Mouse (Mus musculus): Measurements from ENCODE around the gene Robo1. TPM values are rescaled to one million over a fixed set of nuclear protein-coding genes. Genes with fewer than 3 reads are reported as not detected.

The Robo1 gene
- polyA plus RNA-seq, 1 experiment from 2014 or later: 58.1 TPM

- Histone ChIP-seq H3K27ac (ENCODE audit: low read length) (no peak overlapping the region), H3K36me3 (ENCODE audit: control insufficient read depth, insufficient read depth) (peaks cover 4% of the 10 kb centered on the region; the same call in 1 of the 2 replicates), H3K27me3 (replicated peaks; ENCODE audit: control insufficient read depth, insufficient read depth, low read length) (no peaks in the 10 kb centered on the region), H3K4me1 (replicated peaks; ENCODE audit: control insufficient read depth, insufficient read depth, low read length) (peaks cover 3% of the 10 kb centered on the region; the same call in 1 of the 2 replicates), H3K9ac (replicated peaks; ENCODE audit: low read depth, low read length) (no peak overlapping the region), H3K9me3 (ENCODE audit: control insufficient read depth, low read length) (no peaks in the 10 kb centered on the region), H3K4me3 (replicated peaks; ENCODE audit: low read length) (no peak overlapping the region), H3K4me2 (ENCODE audit: low read length) (no peak overlapping the region)
- WGBS: 75% methylated on average over 7 of the region's 7 CpGs
- no peak for ATAC-seq
These were observed 703.2 kb downstream of the Robo1 start for GRCm38 (mm10) chr16:73011313-73011712.

GRCm38 (mm10) chr16:73012926-73013325, 704.8 kb downstream of the Robo1 start:
- peaks cover 3% of the 10 kb centered on the region; the same call in 1 of the 2 replicates for H3K4me1 ChIP-seq (replicated peaks; ENCODE audit: control insufficient read depth, insufficient read depth, low read length)
- WGBS: 96% methylated on average over 11 of the region's 11 CpGs

GRCm38 (mm10) chr16:73014544-73014943, 706.4 kb downstream of the Robo1 start:
- no peak overlapping the region for H3K4me3 ChIP-seq (replicated peaks; ENCODE audit: low read length)
- H3K9ac ChIP-seq (replicated peaks; ENCODE audit: low read depth, low read length): no peak overlapping the region
- WGBS: 82% methylated on average over 8 of the region's 8 CpGs
- H3K27ac ChIP-seq (ENCODE audit: low read length): no peak overlapping the region
- H3K4me2 ChIP-seq (ENCODE audit: low read length): no peak overlapping the region
- H3K9me3 ChIP-seq (ENCODE audit: control insufficient read depth, low read length): no peaks in the 10 kb centered on the region
- peaks cover 3% of the 10 kb centered on the region; the same call in 1 of the 2 replicates for H3K4me1 ChIP-seq (replicated peaks; ENCODE audit: control insufficient read depth, insufficient read depth, low read length)
- H3K36me3 ChIP-seq (ENCODE audit: control insufficient read depth, insufficient read depth): peaks cover 4% of the 10 kb centered on the region; the same call in 1 of the 2 replicates
- no peak for ATAC-seq
- H3K27me3 ChIP-seq (replicated peaks; ENCODE audit: control insufficient read depth, insufficient read depth, low read length): no peaks in the 10 kb centered on the region

More at GRCm38 (mm10) chr16:73012926-73013325, 704.8 kb downstream of the Robo1 start:
- Histone ChIP-seq H3K4me3 (replicated peaks; ENCODE audit: low read length) (no peak overlapping the region), H3K9me3 (ENCODE audit: control insufficient read depth, low read length) (no peaks in the 10 kb centered on the region), H3K9ac (replicated peaks; ENCODE audit: low read depth, low read length) (no peak overlapping the region), H3K27me3 (replicated peaks; ENCODE audit: control insufficient read depth, insufficient read depth, low read length) (no peaks in the 10 kb centered on the region), H3K27ac (ENCODE audit: low read length) (no peak overlapping the region), H3K36me3 (ENCODE audit: control insufficient read depth, insufficient read depth) (peaks cover 4% of the 10 kb centered on the region; the same call in 1 of the 2 replicates), H3K4me2 (ENCODE audit: low read length) (no peak overlapping the region)
- no peak for ATAC-seq

- H3K9me3 ChIP-seq (ENCODE audit: control insufficient read depth, low read length): no peaks in the 10 kb centered on the region
- H3K4me2 ChIP-seq (ENCODE audit: low read length): no peak overlapping the region
- peaks cover 4% of the 10 kb centered on the region; the same call in 1 of the 2 replicates for H3K36me3 ChIP-seq (ENCODE audit: control insufficient read depth, insufficient read depth)
- no peaks in the 10 kb centered on the region for H3K27me3 ChIP-seq (replicated peaks; ENCODE audit: control insufficient read depth, insufficient read depth, low read length)
- H3K4me1 ChIP-seq (replicated peaks; ENCODE audit: control insufficient read depth, insufficient read depth, low read length): peaks cover 3% of the 10 kb centered on the region; the same call in 1 of the 2 replicates
- no peak overlapping the region for H3K27ac ChIP-seq (ENCODE audit: low read length)
- 73% methylated on average over 4 of the region's 4 CpGs for WGBS
- no peak for ATAC-seq
- no peak overlapping the region for H3K4me3 ChIP-seq (replicated peaks; ENCODE audit: low read length)
- no peak overlapping the region for H3K9ac ChIP-seq (replicated peaks; ENCODE audit: low read depth, low read length)
These were observed 707.9 kb downstream of the Robo1 start for GRCm38 (mm10) chr16:73015976-73016375.

GRCm38 (mm10) chr16:73016801-73017200, 708.7 kb downstream of the Robo1 start:
- ATAC-seq: no peak
- peaks cover 4% of the 10 kb centered on the region for H3K4me1 ChIP-seq (replicated peaks; ENCODE audit: control insufficient read depth, insufficient read depth, low read length)
- H3K4me2 ChIP-seq (ENCODE audit: low read length): no peak overlapping the region
- H3K27ac ChIP-seq (ENCODE audit: low read length): no peak overlapping the region
- H3K36me3 ChIP-seq (ENCODE audit: control insufficient read depth, insufficient read depth): peaks cover 4% of the 10 kb centered on the region; the same call in 1 of the 2 replicates
- WGBS: 76% methylated on average over 7 of the region's 7 CpGs
- no peaks in the 10 kb centered on the region for H3K27me3 ChIP-seq (replicated peaks; ENCODE audit: control insufficient read depth, insufficient read depth, low read length)
- no peak overlapping the region for H3K9ac ChIP-seq (replicated peaks; ENCODE audit: low read depth, low read length)
- no peaks in the 10 kb centered on the region for H3K9me3 ChIP-seq (ENCODE audit: control insufficient read depth, low read length)
- H3K4me3 ChIP-seq (replicated peaks; ENCODE audit: low read length): no peak overlapping the region

- 0 out of 2 replicates have a peak, but pooled peaks cover 2% of the 10 kb centered on the region for H3K36me3 ChIP-seq (ENCODE audit: control insufficient read depth, insufficient read depth)
- no peak overlapping the region for H3K4me2 ChIP-seq (ENCODE audit: low read length)
- no peak overlapping the region for H3K27ac ChIP-seq (ENCODE audit: low read length)
- no peaks in the 10 kb centered on the region for H3K27me3 ChIP-seq (replicated peaks; ENCODE audit: control insufficient read depth, insufficient read depth, low read length)
- H3K9ac ChIP-seq (replicated peaks; ENCODE audit: low read depth, low read length): no peak overlapping the region
- no peak for ATAC-seq
- H3K9me3 ChIP-seq (ENCODE audit: control insufficient read depth, low read length): no peaks in the 10 kb centered on the region
- 91% methylated on average over 13 of the region's 13 CpGs for WGBS
- peaks cover 2% of the 10 kb centered on the region; the same call in 1 of the 2 replicates for H3K4me1 ChIP-seq (replicated peaks; ENCODE audit: control insufficient read depth, insufficient read depth, low read length)
- H3K4me3 ChIP-seq (replicated peaks; ENCODE audit: low read length): no peak overlapping the region
These were observed 716.2 kb downstream of the Robo1 start for GRCm38 (mm10) chr16:73024326-73024725.

- Histone ChIP-seq H3K27me3 (replicated peaks; ENCODE audit: control insufficient read depth, insufficient read depth, low read length) (no peaks in the 10 kb centered on the region), H3K27ac (ENCODE audit: low read length) (no peak overlapping the region), H3K36me3 (ENCODE audit: control insufficient read depth, insufficient read depth) (0 out of 2 replicates have a peak, but pooled peaks cover 2% of the 10 kb centered on the region), H3K9me3 (ENCODE audit: control insufficient read depth, low read length) (no peaks in the 10 kb centered on the region), H3K4me2 (ENCODE audit: low read length) (no peak overlapping the region), H3K9ac (replicated peaks; ENCODE audit: low read depth, low read length) (no peak overlapping the region), H3K4me1 (replicated peaks; ENCODE audit: control insufficient read depth, insufficient read depth, low read length) (no peaks in the 10 kb centered on the region; the same call in 1 of the 2 replicates), H3K4me3 (replicated peaks; ENCODE audit: low read length) (no peak overlapping the region)
- no peak for ATAC-seq
- 66% methylated on average over 14 of the region's 14 CpGs for WGBS
These were observed 719.6 kb downstream of the Robo1 start for GRCm38 (mm10) chr16:73027692-73028091.

GRCm38 (mm10) chr16:73030999-73031398, 722.9 kb downstream of the Robo1 start:
- Histone ChIP-seq H3K27me3 (replicated peaks; ENCODE audit: control insufficient read depth, insufficient read depth, low read length) (no peaks in the 10 kb centered on the region), H3K4me3 (replicated peaks; ENCODE audit: low read length) (no peak overlapping the region), H3K9me3 (ENCODE audit: control insufficient read depth, low read length) (no peaks in the 10 kb centered on the region), H3K36me3 (ENCODE audit: control insufficient read depth, insufficient read depth) (no peaks in the 10 kb centered on the region), H3K9ac (replicated peaks; ENCODE audit: low read depth, low read length) (no peak overlapping the region), H3K27ac (ENCODE audit: low read length) (no peak overlapping the region), H3K4me1 (replicated peaks; ENCODE audit: control insufficient read depth, insufficient read depth, low read length) (no peaks in the 10 kb centered on the region; the same call in 1 of the 2 replicates), H3K4me2 (ENCODE audit: low read length) (no peak overlapping the region)
- WGBS: 77% methylated on average over 4 of the region's 4 CpGs
- no peak for ATAC-seq

GRCm38 (mm10) chr16:73035210-73035985, 727.3 kb downstream of the Robo1 start:
- Histone ChIP-seq H3K27me3 (replicated peaks; ENCODE audit: control insufficient read depth, insufficient read depth, low read length) (no peaks in the 10 kb centered on the region), H3K9ac (replicated peaks; ENCODE audit: low read depth, low read length) (no peak overlapping the region), H3K27ac (ENCODE audit: low read length) (no peak overlapping the region), H3K36me3 (ENCODE audit: control insufficient read depth, insufficient read depth) (peaks cover 5% of the 10 kb centered on the region; the same call in 1 of the 2 replicates), H3K4me3 (replicated peaks; ENCODE audit: low read length) (no peak overlapping the region), H3K9me3 (ENCODE audit: control insufficient read depth, low read length) (no peaks in the 10 kb centered on the region), H3K4me2 (ENCODE audit: low read length) (no peak overlapping the region), H3K4me1 (replicated peaks; ENCODE audit: control insufficient read depth, insufficient read depth, low read length) (no peaks in the 10 kb centered on the region)
- WGBS: 80% methylated on average over 20 of the region's 20 CpGs
- ATAC-seq: no peak

Data from forebrain, embryonic 16.5 days (tissue).